In the genomic region with DNA sequence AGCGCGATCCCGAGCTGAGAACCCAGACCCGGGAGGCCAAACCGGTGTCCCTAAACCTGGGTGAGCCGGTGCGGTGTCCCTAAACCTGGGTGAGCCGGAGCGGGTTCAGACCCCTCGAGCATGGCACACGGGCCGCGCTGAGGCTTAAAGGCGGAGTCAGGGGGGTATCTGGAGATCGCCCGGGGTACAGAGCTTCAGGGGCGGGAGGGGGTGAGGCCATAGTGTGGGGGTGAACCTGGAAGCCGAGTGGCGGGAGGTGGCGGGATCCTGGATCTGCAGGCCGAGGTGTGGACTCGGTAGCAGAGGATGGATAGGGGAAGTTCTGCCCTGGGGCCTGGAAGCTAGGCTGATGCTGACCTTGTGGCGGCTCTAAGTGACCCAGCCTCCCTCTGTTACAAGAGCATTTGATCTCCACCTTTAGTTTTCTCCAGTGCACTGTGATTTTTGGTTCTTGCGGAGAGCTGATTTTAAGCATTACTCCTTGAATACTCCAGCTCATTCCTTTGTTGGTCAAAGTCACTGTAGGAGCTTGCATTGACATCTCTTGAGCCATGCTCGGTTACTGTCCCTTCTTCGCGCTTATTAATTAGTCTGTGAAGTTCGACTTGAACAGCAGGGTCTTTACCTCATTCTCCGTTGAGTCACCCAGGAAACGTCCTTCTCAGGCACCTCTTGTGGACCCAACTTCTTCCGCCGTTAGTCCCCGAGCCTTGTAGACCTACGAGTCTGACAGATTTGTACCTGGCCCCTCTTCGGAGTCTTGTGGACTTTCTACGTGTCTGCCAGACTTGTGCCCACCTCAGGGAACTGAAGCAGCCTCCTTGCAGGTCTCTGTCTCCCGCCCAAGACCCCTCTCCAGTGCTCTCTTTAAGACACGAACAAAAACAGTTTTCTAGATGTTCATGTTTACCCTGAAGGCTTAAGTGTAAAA, we compare ENCODE assay signal across 8 mouse cellular contexts. TPM values are rescaled to one million over a fixed set of nuclear protein-coding genes. Genes with fewer than 3 reads are reported as not detected.
DNase-seq lines count a peak whose midpoint lies in the region; ATAC-seq lines count a peak whose summit lies in the region.

No protein-coding gene starts in this region.

- H3K4me3 ChIP-seq in embryonic facial prominence, embryonic 13.5 days: peak overlapping the region; percentile 80
- peak overlapping the region; percentile 79 for H3K4me3 ChIP-seq in intestine, embryonic 15.5 days (replicated peaks)
- H3K4me3 ChIP-seq in stomach, embryonic 15.5 days (replicated peaks): peak overlapping the region; percentile 84

- WGBS in embryonic facial prominence, embryonic 13.5 days: under 1% methylated on average over 38 of the region's 38 CpGs
- WGBS in intestine, embryonic 15.5 days: under 1% methylated on average over 38 of the region's 38 CpGs
- WGBS in stomach, embryonic 15.5 days: under 1% methylated on average over 38 of the region's 38 CpGs

- no peaks in the 10 kb centered on the region for H3K27me3 ChIP-seq in embryonic facial prominence, embryonic 13.5 days
- H3K27me3 ChIP-seq in intestine, embryonic 15.5 days (replicated peaks): no peaks in the 10 kb centered on the region
- H3K27me3 ChIP-seq in stomach, embryonic 15.5 days (replicated peaks): no peaks in the 10 kb centered on the region

- peak overlapping the region; percentile 93 for H3K27ac ChIP-seq in embryonic facial prominence, embryonic 13.5 days
- H3K27ac ChIP-seq in intestine, embryonic 15.5 days: peak overlapping the region; percentile 87
- peak overlapping the region; percentile 91 for H3K27ac ChIP-seq in stomach, embryonic 15.5 days

- peaks cover 27% of the 10 kb centered on the region for H3K4me1 ChIP-seq in embryonic facial prominence, embryonic 13.5 days
- peaks cover 13% of the 10 kb centered on the region; the same call in 1 of the 2 replicates for H3K4me1 ChIP-seq in intestine, embryonic 15.5 days (replicated peaks)
- peaks cover 8% of the 10 kb centered on the region; the same call in 1 of the 2 replicates for H3K4me1 ChIP-seq in stomach, embryonic 15.5 days

- H3K9me3 ChIP-seq in embryonic facial prominence, embryonic 13.5 days: no peaks in the 10 kb centered on the region
- H3K9me3 ChIP-seq in intestine, embryonic 15.5 days: no peaks in the 10 kb centered on the region
- H3K9me3 ChIP-seq in stomach, embryonic 15.5 days: no peaks in the 10 kb centered on the region

- peak overlapping the region; percentile 91 for H3K4me2 ChIP-seq in embryonic facial prominence, embryonic 13.5 days
- H3K4me2 ChIP-seq in intestine, embryonic 15.5 days (replicated peaks): peak overlapping the region; percentile 82
- peak overlapping the region; percentile 65 for H3K4me2 ChIP-seq in stomach, embryonic 15.5 days

- DNase-seq in frontal cortex, postnatal 25 days (ENCODE audit: low spot score in 2 of 2): no peak
- DNase-seq in lung, postnatal 25 days (ENCODE audit: low spot score): peak; percentile 21
- no peak for DNase-seq in adrenal gland, postnatal 36 days

- H3K9ac ChIP-seq in embryonic facial prominence, embryonic 13.5 days: peak overlapping the region; percentile 91
- peak overlapping the region; percentile 88 for H3K9ac ChIP-seq in intestine, embryonic 15.5 days
- H3K9ac ChIP-seq in stomach, embryonic 15.5 days: peak overlapping the region; percentile 68

- ATAC-seq in frontal cortex, adult (ENCODE audit: low TSS enrichment): peak; percentile 10; the same call in 1 of the 2 replicates
- ATAC-seq in CD4-positive, CD25-positive, alpha-beta regulatory T cell, adult 4 months: peak; percentile 17
- peak; percentile 26; the same call in 1 of the 2 replicates for ATAC-seq in embryonic facial prominence, embryonic 13.5 days (ENCODE audit: insufficient number of reproducible peaks, insufficient read depth, low FRiP score, low TSS enrichment, low read depth)
- no peak for ATAC-seq in intestine, embryonic 15.5 days
- peak; percentile 32 for ATAC-seq in stomach, embryonic 15.5 days (ENCODE audit: insufficient read depth, low FRiP score, low read depth)

- no peaks in the 10 kb centered on the region for H3K36me3 ChIP-seq in embryonic facial prominence, embryonic 13.5 days
- H3K36me3 ChIP-seq in intestine, embryonic 15.5 days: no peaks in the 10 kb centered on the region
- H3K36me3 ChIP-seq in stomach, embryonic 15.5 days: no peaks in the 10 kb centered on the region

RNA-seq across cellular contexts. Expression of a gene that starts 0.9 kb away (rescaled TPM):
- 10 to 100 TPM; 50.3 to 69.1 TPM for polyA plus RNA-seq in CD4-positive, CD25-positive, alpha-beta regulatory T cell, adult 4 months (2017; shearing (Covaris generic))
- polyA plus RNA-seq in embryonic facial prominence, embryonic 13.5 days (2015; fragmentation: Nextera tagmentation; extraction: Ambion mirVana): 92.4 and 98.2 TPM in 2 replicates
- polyA plus RNA-seq in intestine, embryonic 15.5 days (2015; fragmentation: Nextera tagmentation; extraction: Ambion mirVana): 54.4 and 69.0 TPM in 2 replicates
- polyA plus RNA-seq in stomach, embryonic 15.5 days (2015; fragmentation: Nextera tagmentation; extraction: Ambion mirVana): 63.5 and 63.8 TPM in 2 replicates
- total RNA-seq in adrenal gland, postnatal 36 days (2021): 10 to 100 TPM; 17.3 to 22.4 TPM

RNA-seq across cellular contexts. Expression of a gene that starts 0.9 kb away (rescaled TPM):
- 10 to 100 TPM; 38.8 to 42.9 TPM for polyA plus RNA-seq in CD4-positive, CD25-positive, alpha-beta regulatory T cell, adult 4 months (2017; shearing (Covaris generic))
- 15.7 and 17.0 TPM in 2 replicates for polyA plus RNA-seq in embryonic facial prominence, embryonic 13.5 days (2015; fragmentation: Nextera tagmentation; extraction: Ambion mirVana)
- 13.4 and 14.8 TPM in 2 replicates for polyA plus RNA-seq in intestine, embryonic 15.5 days (2015; fragmentation: Nextera tagmentation; extraction: Ambion mirVana)
- 13.8 and 15.0 TPM in 2 replicates for polyA plus RNA-seq in stomach, embryonic 15.5 days (2015; fragmentation: Nextera tagmentation; extraction: Ambion mirVana)
- 10 to 100 TPM; 11.0 to 13.3 TPM for total RNA-seq in adrenal gland, postnatal 36 days (2021)
